Mouse (Mus musculus): Measurements from ENCODE around the gene 2300003K06Rik. TPM values are rescaled to one million over a fixed set of nuclear protein-coding genes. Genes with fewer than 3 reads are reported as not detected.
"Not testable (repeated sequence)": the region's sequence is repeated elsewhere in the genome, so short reads cannot be mapped to it uniquely, and the experiment has no call there.

The 2300003K06Rik gene
- polyA plus RNA-seq (2015; fragmentation: Nextera tagmentation; extraction: Ambion mirVana), result not detected in 2 replicates

DNA sequence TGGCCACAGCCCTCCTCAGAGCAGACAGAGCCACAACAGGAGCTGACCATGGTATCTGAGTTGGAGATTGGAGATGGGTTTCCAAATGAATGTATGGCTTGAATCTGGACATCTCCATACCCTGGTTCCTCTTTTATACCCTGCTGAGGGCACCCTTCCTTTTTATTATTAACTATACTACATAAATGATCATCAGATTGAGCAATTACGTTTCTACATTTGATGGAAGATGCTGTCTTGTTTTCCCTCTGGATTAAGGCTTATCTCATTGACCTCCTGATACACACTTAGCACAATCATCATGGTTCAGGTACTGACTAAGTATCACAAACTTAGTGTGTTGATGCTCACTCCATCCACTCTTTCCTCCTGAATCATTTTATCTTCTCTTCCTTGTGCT lies at the start of gene 2300003K06Rik:
2300003K06Rik (minus strand) TSS at position 101 of the 400 bp plus-strand sequence.
- no peak for ATAC-seq (ENCODE audit: low FRiP score)
- Histone ChIP-seq H3K9ac (replicated peaks) (no peak within 1 kb of the TSS), H3K4me1 (no peaks in the 10 kb centered on the region), H3K36me3 (no peaks in the 10 kb centered on the region), H3K9me3 (replicated peaks) (no peaks in the 10 kb centered on the region), H3K4me2 (no peak within 1 kb of the TSS), H3K27ac (replicated peaks) (no peak within 1 kb of the TSS), H3K27me3 (replicated peaks) (no peaks in the 10 kb centered on the region), H3K4me3 (replicated peaks) (no peak within 1 kb of the TSS)
- 78% methylated on average over 1 of the region's 1 CpGs for WGBS

DNA sequence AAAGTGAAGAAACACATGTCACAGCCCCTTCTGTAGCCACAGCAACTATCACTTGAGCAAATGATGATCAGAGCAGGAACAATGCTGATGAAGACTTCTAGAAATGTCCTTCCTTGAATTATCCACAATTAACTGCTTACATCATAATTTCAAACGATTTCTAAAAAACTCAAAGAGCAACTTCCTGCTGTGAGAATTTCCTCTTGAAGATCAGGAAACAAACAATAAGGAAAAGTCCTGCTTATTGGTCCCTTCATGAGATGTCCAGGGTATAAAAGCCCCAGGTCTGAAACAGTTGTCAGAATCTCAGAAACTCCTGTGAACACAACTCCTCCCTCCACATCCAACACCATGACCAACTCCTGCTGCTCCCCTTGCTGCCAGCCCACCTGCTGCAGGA lies 41.0 kb upstream of the 2300003K06Rik start, which contains the start of gene Gm11567:
Gm11567 (plus strand) TSS at position 301 of the 400 bp plus-strand sequence.
- not testable (repeated sequence) for H3K9me3 ChIP-seq (replicated peaks); H3K27ac ChIP-seq (replicated peaks); H3K36me3 ChIP-seq; H3K9ac ChIP-seq (replicated peaks); H3K27me3 ChIP-seq (replicated peaks); H3K4me1 ChIP-seq; H3K4me3 ChIP-seq (replicated peaks); ATAC-seq (ENCODE audit: low FRiP score); H3K4me2 ChIP-seq
- 64% methylated on average over 1 of the region's 1 CpGs for WGBS

DNA sequence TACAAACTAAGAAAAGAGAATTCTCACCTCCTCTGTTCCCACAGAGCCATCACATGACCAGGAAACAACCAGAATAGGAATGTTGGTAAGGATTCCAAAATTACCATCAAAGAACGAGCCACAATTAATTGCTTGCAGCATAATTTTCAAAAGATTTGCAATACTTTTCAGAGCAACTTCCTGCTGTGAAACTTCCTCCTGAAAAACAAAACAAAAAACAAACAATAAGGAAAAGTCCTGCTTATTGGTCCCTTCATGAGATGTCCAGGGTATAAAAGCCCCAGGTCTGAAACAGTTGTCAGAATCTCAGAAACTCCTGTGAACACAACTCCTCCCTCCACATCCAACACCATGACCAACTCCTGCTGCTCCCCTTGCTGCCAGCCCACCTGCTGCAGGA lies 35.2 kb upstream of the 2300003K06Rik start, which contains the start of gene Krtap9-1:
Krtap9-1 (plus strand) TSS at position 301 of the 400 bp plus-strand sequence.
- H3K36me3 ChIP-seq; H3K27ac ChIP-seq (replicated peaks); H3K27me3 ChIP-seq (replicated peaks); H3K4me1 ChIP-seq; H3K4me2 ChIP-seq; H3K4me3 ChIP-seq (replicated peaks); H3K9ac ChIP-seq (replicated peaks); H3K9me3 ChIP-seq (replicated peaks); ATAC-seq (ENCODE audit: low FRiP score): not testable (repeated sequence)
- WGBS, result 77% methylated on average over 1 of the region's 1 CpGs

DNA sequence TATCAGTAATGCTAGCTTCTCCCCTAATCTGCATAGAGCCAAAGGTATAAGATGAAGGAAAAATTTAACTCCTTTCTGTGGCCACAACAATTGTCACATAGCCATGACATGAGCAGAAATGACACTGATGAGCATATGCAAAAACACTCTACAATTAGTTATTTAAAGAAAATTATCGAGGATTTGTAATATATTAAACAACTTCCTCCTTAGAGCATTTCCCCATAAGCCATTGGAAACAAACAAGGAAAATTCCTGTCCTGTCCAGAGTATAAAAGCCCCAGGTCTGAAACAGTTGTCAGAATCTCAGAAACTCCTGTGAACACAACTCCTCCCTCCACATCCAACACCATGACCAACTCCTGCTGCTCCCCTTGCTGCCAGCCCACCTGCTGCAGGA lies 26.3 kb upstream of the 2300003K06Rik start, which contains the start of gene Gm11559:
Gm11559 (plus strand) TSS at position 301 of the 400 bp plus-strand sequence.
- H3K36me3 ChIP-seq; H3K4me2 ChIP-seq; ATAC-seq (ENCODE audit: low FRiP score); H3K27ac ChIP-seq (replicated peaks); H3K9me3 ChIP-seq (replicated peaks); H3K9ac ChIP-seq (replicated peaks); H3K4me3 ChIP-seq (replicated peaks); H3K4me1 ChIP-seq; H3K27me3 ChIP-seq (replicated peaks): not testable (repeated sequence)
- 74% methylated on average over 1 of the region's 1 CpGs for whole genome bisulfite sequencing

DNA sequence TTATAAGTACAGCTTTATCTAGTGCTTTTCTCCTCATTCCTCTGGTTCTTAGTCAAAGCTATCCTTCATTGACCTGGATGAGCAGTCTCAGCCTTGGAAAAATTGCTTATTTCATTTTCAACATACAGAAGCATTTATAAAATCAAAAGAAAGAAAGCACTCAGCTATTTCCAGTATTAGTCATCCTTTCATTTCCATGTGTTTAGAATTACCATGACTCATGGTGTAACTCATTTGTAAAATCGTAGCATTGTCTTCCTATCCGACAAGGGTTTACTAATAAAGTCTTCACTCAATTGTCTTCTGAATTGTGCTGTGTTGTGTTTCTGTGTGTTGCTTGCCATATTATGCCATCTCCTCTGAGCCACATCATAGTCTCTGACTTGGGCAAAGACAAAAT lies 20.9 kb upstream of the 2300003K06Rik start:
- Histone ChIP-seq H3K4me3 (replicated peaks) (no peak overlapping the region), H3K9ac (replicated peaks) (no peak overlapping the region), H3K4me2 (no peak overlapping the region), H3K9me3 (replicated peaks) (no peaks in the 10 kb centered on the region), H3K4me1 (no peaks in the 10 kb centered on the region), H3K27ac (replicated peaks) (no peak overlapping the region), H3K27me3 (replicated peaks) (no peaks in the 10 kb centered on the region), H3K36me3 (no peaks in the 10 kb centered on the region)
- ATAC-seq (ENCODE audit: low FRiP score), result no peak
- WGBS, result 83% methylated on average over 2 of the region's 2 CpGs

DNA sequence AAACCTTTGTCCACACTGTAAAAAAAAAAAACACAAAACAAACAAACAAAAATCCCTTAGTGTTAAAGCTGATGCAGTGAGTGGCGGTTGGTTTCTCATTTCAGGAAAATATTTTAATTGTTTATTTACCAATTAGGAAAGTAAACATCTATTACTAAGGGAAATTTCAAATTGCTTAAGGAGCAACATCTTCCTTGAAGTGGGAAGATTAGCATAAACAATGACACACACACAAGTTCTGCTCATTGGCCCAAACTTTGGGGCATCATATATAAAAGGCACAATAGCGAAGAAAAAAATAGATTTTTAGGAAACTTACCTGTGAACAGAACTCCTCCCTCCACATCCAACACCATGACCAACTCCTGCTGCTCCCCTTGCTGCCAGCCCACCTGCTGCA lies 19.8 kb upstream of the 2300003K06Rik start, which contains the start of gene Gm11568:
Gm11568 (plus strand) TSS at position 301 of the 400 bp plus-strand sequence.
- Histone ChIP-seq H3K9me3 (replicated peaks) (no peaks in the 10 kb centered on the region), H3K9ac (replicated peaks) (no peak within 1 kb of the TSS), H3K36me3 (no peaks in the 10 kb centered on the region), H3K27ac (replicated peaks) (no peak within 1 kb of the TSS), H3K4me2 (no peak within 1 kb of the TSS), H3K4me1 (no peaks in the 10 kb centered on the region), H3K27me3 (replicated peaks) (no peaks in the 10 kb centered on the region), H3K4me3 (replicated peaks) (no peak within 1 kb of the TSS)
- ATAC-seq (ENCODE audit: low FRiP score), result no peak
- 93% methylated on average over 2 of the region's 2 CpGs for WGBS

DNA sequence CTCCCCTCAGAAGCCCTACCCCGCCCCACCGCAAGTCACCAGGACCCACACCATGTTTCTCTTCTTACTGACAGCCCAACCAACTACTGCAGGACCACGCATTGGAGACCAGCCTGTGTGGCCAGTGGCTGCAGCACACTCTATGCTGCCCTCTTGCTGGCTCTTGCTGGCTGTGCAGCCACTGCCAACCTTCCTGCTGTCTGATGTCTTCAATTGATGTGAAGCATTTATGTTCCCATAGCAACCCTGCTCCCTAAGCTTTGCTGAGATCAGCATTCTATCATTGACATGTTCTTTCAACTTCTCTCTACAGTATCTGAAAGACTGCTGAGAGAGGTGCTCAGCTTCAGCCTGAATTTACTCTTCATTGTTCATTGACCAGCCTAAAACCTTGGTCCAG lies 16.3 kb upstream of the 2300003K06Rik start:
- Histone ChIP-seq H3K4me1 (no peaks in the 10 kb centered on the region), H3K9me3 (replicated peaks) (no peaks in the 10 kb centered on the region), H3K27ac (replicated peaks) (no peak overlapping the region), H3K36me3 (no peaks in the 10 kb centered on the region), H3K9ac (replicated peaks) (no peak overlapping the region), H3K4me3 (replicated peaks) (no peak overlapping the region), H3K27me3 (replicated peaks) (no peaks in the 10 kb centered on the region), H3K4me2 (no peak overlapping the region)
- ATAC-seq (ENCODE audit: low FRiP score), result no peak
- 57% methylated on average over 3 of the region's 3 CpGs for WGBS

DNA sequence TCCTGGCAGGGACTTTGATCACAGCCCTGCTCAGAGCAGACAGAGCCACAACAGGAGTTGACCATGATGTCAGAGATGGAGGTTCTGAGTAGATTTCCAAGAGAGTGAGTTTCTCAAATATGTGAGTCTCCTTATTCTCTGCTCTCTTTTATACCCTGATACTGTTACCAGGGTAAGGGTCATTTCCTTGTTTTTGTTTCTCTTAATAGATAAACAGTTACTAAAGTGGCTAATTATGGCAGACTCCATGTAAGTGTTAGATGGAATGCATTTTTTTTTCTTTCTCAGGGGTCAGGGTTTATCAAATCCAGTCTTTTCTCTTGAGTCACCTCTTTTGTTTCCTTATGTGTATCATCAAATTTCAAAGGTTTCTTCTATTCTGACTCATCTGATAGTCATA lies 13.6 kb upstream of the 2300003K06Rik start, which contains the start of gene Krtap4-16:
Krtap4-16 (minus strand) TSS at position 101 of the 400 bp plus-strand sequence.
- Histone ChIP-seq H3K4me1 (no peaks in the 10 kb centered on the region), H3K27ac (replicated peaks) (no peak within 1 kb of the TSS), H3K4me3 (replicated peaks) (no peak within 1 kb of the TSS), H3K27me3 (replicated peaks) (no peaks in the 10 kb centered on the region), H3K36me3 (no peaks in the 10 kb centered on the region), H3K9ac (replicated peaks) (no peak within 1 kb of the TSS), H3K9me3 (replicated peaks) (no peaks in the 10 kb centered on the region), H3K4me2 (no peak within 1 kb of the TSS)
- no peak for ATAC-seq (ENCODE audit: low FRiP score)

DNA sequence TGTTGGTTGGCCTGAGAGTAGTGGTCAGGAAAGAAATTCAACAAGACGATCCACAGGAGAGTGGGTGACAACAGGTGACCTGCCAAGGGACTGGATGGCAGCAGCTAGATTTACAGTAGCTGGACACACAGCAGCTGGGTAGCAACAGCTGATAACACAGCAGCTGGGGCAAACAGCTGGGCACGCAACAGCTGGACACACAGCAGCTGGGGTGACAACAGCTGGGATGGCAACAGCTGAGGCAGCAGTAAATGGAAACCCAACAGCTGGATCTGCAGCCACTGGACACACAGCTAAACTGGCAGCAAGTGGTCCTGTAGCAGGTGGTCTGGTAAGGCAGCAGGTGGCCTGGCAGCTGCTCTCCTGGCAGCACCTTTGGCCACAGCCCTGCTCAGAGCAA lies 8.9 kb upstream of the 2300003K06Rik start:
- H3K9ac ChIP-seq (replicated peaks), result no peak overlapping the region
- WGBS, result 98% methylated on average over 2 of the region's 2 CpGs
- no peak overlapping the region for H3K4me2 ChIP-seq
- ATAC-seq (ENCODE audit: low FRiP score), result no peak
- no peaks in the 10 kb centered on the region for H3K4me1 ChIP-seq
- H3K36me3 ChIP-seq, result no peaks in the 10 kb centered on the region
- no peak overlapping the region for H3K27ac ChIP-seq (replicated peaks)
- H3K9me3 ChIP-seq (replicated peaks), result no peaks in the 10 kb centered on the region
- H3K4me3 ChIP-seq (replicated peaks), result no peak overlapping the region
- no peaks in the 10 kb centered on the region for H3K27me3 ChIP-seq (replicated peaks)

DNA sequence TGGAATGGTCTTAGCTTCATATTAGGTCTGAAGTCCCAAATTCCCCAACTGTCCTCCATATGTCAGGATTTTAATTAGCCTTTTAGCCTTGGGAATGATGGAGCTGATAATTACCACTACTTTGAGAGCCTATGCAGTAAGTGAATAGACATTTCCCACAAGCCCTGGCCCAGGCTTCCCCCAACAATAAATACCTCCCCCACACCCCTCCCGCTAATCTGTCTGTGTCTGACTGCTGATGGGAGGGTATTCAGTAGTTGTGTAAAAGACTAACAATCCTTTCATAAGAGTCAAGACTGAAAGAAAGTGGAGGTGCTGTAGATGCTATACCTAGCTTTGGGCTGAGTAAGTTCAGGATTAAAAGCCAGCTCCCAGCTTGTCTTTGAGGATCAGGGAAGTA lies 4.3 kb upstream of the 2300003K06Rik start:
- H3K27me3 ChIP-seq (replicated peaks), result no peaks in the 10 kb centered on the region
- 32% methylated on average over 1 of the region's 1 CpGs for WGBS
- no peak overlapping the region for H3K4me2 ChIP-seq
- no peaks in the 10 kb centered on the region for H3K36me3 ChIP-seq
- H3K4me1 ChIP-seq, result no peaks in the 10 kb centered on the region
- ATAC-seq (ENCODE audit: low FRiP score), result no peak
- no peak overlapping the region for H3K4me3 ChIP-seq (replicated peaks)
- no peaks in the 10 kb centered on the region for H3K9me3 ChIP-seq (replicated peaks)
- H3K9ac ChIP-seq (replicated peaks), result no peak overlapping the region
- H3K27ac ChIP-seq (replicated peaks), result no peak overlapping the region

DNA sequence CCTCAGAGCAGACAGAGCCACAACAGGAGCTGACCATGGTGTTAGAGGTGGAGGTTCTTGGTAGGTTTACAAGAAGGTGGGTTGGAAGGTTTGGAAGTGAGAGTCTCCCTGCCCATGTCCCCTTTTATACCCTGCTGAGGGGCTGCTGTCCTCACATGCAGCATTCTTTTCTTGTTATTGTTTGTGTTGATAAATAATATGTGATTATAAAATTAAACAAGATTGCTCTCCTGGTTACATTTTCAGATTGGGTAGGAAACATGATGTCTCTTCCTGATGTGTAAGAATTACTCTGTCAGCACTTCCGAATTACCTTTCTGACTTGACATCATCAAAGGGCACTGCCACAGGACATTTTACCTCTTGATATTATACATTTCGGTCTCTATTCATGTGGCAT lies 22.3 kb downstream of the 2300003K06Rik start, which contains the start of gene Gm11564:
Gm11564 (minus strand) TSS at position 101 of the 400 bp plus-strand sequence.
- not testable (repeated sequence) for H3K9me3 ChIP-seq (replicated peaks); ATAC-seq (ENCODE audit: low FRiP score); H3K36me3 ChIP-seq; H3K27me3 ChIP-seq (replicated peaks); H3K4me2 ChIP-seq; H3K27ac ChIP-seq (replicated peaks); H3K9ac ChIP-seq (replicated peaks); H3K4me1 ChIP-seq; H3K4me3 ChIP-seq (replicated peaks)
- 85% methylated on average over 2 of the region's 2 CpGs for WGBS

DNA sequence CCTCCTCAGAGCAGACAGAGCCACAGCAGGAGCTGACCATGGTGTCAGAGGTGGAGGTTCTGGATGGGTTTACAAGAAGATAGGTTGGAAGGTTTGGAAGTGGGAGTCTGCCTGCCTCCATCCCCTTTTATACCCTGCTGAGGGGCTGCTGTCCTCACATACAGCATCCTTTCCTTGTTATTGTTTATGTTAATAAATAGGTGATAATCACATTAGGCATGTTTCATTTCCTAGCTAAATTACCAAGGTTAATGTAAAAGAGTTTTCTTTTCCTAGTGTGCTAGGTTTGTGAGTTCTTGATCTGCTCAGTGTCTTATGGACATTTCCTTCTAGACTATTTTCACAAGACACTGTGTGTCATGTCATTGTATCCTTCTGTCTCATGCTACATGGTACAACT lies 28.1 kb downstream of the 2300003K06Rik start, which contains the start of gene Krtap4-13:
Krtap4-13 (minus strand) TSS at position 101 of the 400 bp plus-strand sequence.
- H3K4me1 ChIP-seq; H3K27ac ChIP-seq (replicated peaks); H3K36me3 ChIP-seq; ATAC-seq (ENCODE audit: low FRiP score); H3K27me3 ChIP-seq (replicated peaks); H3K9ac ChIP-seq (replicated peaks); H3K4me3 ChIP-seq (replicated peaks); H3K4me2 ChIP-seq; H3K9me3 ChIP-seq (replicated peaks): not testable (repeated sequence)

Measured in neural tube, embryonic 15.5 days (tissue).